Mouse (Mus musculus): ENCODE results near the gene Phf20. TPM values are rescaled to one million over a fixed set of nuclear protein-coding genes. Genes with fewer than 3 reads are reported as not detected.

The Phf20 gene
- polyA plus RNA-seq, 1 experiment from 2014 or later: 51.6 TPM

DNA sequence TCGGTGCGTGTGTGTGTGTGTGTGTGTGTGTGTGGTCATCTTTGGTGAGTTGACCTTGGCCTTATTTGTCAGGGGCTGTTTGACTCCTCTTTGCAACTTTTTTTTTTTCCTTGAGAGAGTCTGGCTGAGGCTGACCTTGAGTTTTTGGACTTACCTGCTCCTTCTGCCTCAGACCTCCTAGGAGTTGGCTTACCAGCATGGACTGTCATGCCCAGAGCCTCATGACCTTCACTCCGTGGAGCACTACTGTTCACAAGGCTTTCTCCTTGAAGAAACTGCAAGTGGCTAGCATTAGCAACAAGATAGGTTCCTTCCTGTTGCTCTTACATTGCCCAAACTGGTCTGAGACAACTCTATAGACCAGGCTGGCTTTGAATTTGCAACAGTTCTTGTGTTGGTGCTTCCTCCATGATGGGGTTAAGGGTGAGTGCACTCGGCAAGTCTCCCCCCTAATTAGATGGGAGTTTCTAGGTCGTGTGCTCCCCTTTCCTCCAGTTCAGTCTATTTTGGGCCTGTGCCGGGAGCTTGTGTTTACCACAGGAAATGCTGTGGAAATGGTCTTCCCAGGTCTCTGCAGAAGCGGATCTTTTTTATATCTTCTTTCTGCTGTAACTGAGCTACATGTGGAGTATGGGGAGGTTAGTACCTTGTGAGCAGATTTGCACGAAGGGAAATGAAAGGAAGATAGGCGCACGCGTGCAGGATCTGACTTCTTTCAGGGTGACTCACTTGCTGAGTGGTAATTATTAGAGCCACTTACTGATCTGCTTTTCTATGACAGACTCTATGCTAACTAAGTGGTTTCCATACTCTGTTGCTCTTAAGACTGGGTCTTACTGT lies 61.9 kb downstream of the Phf20 start:
- Histone ChIP-seq H3K4me3 (no peak overlapping the region), H3K36me3 (peaks cover 71% of the 10 kb centered on the region), H3K27me3 (ENCODE audit: insufficient read depth, poor library complexity, severe bottlenecking) (no peaks in the 10 kb centered on the region), H3K9me3 (no peaks in the 10 kb centered on the region), H3K27ac (peak overlapping the region; percentile 52; the same call in 1 of the 2 replicates), H3K4me1 (peaks cover 21% of the 10 kb centered on the region; the same call in 1 of the 2 replicates)
- 64% methylated on average over 11 of the region's 11 CpGs for WGBS
- DNase-seq (ENCODE audit: low spot score): no peak

- no peaks in the 10 kb centered on the region for H3K27me3 ChIP-seq (ENCODE audit: insufficient read depth, poor library complexity, severe bottlenecking)
- H3K36me3 ChIP-seq: peaks cover 54% of the 10 kb centered on the region
- no peaks in the 10 kb centered on the region for H3K9me3 ChIP-seq
- DNase-seq (ENCODE audit: low spot score): no peak
- peaks cover 21% of the 10 kb centered on the region; the same call in 1 of the 2 replicates for H3K4me1 ChIP-seq
- H3K4me3 ChIP-seq: no peak overlapping the region
- no peak overlapping the region for H3K27ac ChIP-seq
- 88% methylated on average over 2 of the region's 2 CpGs for WGBS
Measured at GRCm38 (mm10) chr2:156260968-156261367, 64.7 kb downstream of the Phf20 start.

- Histone ChIP-seq H3K36me3 (peaks cover 60% of the 10 kb centered on the region), H3K27me3 (ENCODE audit: insufficient read depth, poor library complexity, severe bottlenecking) (no peaks in the 10 kb centered on the region), H3K9me3 (no peaks in the 10 kb centered on the region), H3K4me1 (peaks cover 5% of the 10 kb centered on the region; the same call in 1 of the 2 replicates), H3K27ac (no peak overlapping the region), H3K4me3 (no peak overlapping the region)
- WGBS: 80% methylated on average over 4 of the region's 4 CpGs
- no peak for DNase-seq (ENCODE audit: low spot score)
Measured at GRCm38 (mm10) chr2:156263204-156263893, 67.1 kb downstream of the Phf20 start.

DNA sequence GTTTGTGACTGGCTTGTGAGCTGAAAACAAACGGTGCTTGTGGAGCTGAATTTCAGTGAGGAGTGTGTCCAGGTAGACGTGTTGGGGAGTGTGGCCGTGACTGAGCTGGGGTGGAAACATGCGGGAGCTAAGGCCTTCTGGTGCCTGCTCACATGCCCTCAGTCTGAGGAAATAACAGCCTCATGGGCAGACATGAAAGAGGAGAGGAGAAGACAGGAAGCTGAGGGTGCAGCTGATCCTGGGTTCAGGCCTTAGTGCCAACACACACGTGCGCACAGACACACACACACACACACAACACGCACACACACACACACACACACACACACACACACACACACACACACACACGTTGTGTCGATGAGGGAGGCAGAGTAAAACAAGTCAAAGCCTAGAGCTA lies 71.4 kb downstream of the Phf20 start:
- WGBS: 96% methylated on average over 9 of the region's 9 CpGs
- H3K27ac ChIP-seq: no peak overlapping the region
- peaks cover 43% of the 10 kb centered on the region for H3K36me3 ChIP-seq
- H3K4me1 ChIP-seq: no peaks in the 10 kb centered on the region
- DNase-seq (ENCODE audit: low spot score): no peak
- H3K27me3 ChIP-seq (ENCODE audit: insufficient read depth, poor library complexity, severe bottlenecking): no peaks in the 10 kb centered on the region
- H3K4me3 ChIP-seq: no peak overlapping the region
- no peaks in the 10 kb centered on the region for H3K9me3 ChIP-seq

DNA sequence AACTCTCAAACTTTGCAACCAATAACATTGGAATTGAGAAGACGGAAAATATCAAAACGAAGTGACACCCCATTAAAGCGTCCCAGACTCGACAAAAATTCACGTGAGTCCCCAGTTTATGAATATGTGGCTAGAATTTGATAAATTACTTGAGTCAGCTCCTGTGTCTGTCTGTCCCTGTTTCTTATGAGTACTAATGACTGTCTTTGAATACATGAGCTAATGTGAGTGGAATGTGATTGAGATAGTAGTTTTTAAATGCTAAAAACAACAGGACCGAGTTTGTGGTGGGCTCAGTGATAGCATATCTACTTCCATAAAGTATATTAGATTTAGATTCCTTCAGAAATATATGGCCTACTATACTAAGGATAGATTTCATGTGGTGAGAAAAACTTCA lies 76.3 kb downstream of the Phf20 start:
- H3K9me3 ChIP-seq: no peaks in the 10 kb centered on the region
- H3K4me3 ChIP-seq: no peak overlapping the region
- no peaks in the 10 kb centered on the region for H3K27me3 ChIP-seq (ENCODE audit: insufficient read depth, poor library complexity, severe bottlenecking)
- H3K36me3 ChIP-seq: peaks cover 46% of the 10 kb centered on the region
- H3K4me1 ChIP-seq: no peaks in the 10 kb centered on the region
- no peak for DNase-seq (ENCODE audit: low spot score)
- H3K27ac ChIP-seq: no peak overlapping the region
- WGBS: 84% methylated on average over 6 of the region's 6 CpGs

GRCm38 (mm10) chr2:156278226-156279017 lies 82.2 kb downstream of the Phf20 start:
- 26% methylated on average over 4 of the region's 4 CpGs for WGBS
- no peaks in the 10 kb centered on the region for H3K27me3 ChIP-seq (ENCODE audit: insufficient read depth, poor library complexity, severe bottlenecking)
- H3K4me3 ChIP-seq: no peak overlapping the region
- peaks cover 9% of the 10 kb centered on the region for H3K4me1 ChIP-seq
- peak overlapping the region; percentile 49; the same call in 1 of the 2 replicates for H3K27ac ChIP-seq
- no peaks in the 10 kb centered on the region for H3K9me3 ChIP-seq
- peaks cover 43% of the 10 kb centered on the region for H3K36me3 ChIP-seq
- peak; percentile 91 for DNase-seq (ENCODE audit: low spot score)

GRCm38 (mm10) chr2:156281227-156281626 lies 85.0 kb downstream of the Phf20 start:
- peaks cover 9% of the 10 kb centered on the region for H3K4me1 ChIP-seq
- H3K36me3 ChIP-seq: peaks cover 39% of the 10 kb centered on the region

GRCm38 (mm10) chr2:156285161-156285560 lies 88.9 kb downstream of the Phf20 start:
- 62% methylated on average over 2 of the region's 2 CpGs for WGBS
- Histone ChIP-seq H3K36me3 (peaks cover 47% of the 10 kb centered on the region), H3K27ac (no peak overlapping the region), H3K4me3 (no peak overlapping the region), H3K9me3 (no peaks in the 10 kb centered on the region), H3K4me1 (peaks cover 7% of the 10 kb centered on the region; the same call in 1 of the 2 replicates), H3K27me3 (ENCODE audit: insufficient read depth, poor library complexity, severe bottlenecking) (no peaks in the 10 kb centered on the region)
- no peak for DNase-seq (ENCODE audit: low spot score)

More at GRCm38 (mm10) chr2:156281227-156281626, 85.0 kb downstream of the Phf20 start:
- Histone ChIP-seq H3K4me3 (no peak overlapping the region), H3K27ac (no peak overlapping the region), H3K9me3 (no peaks in the 10 kb centered on the region), H3K27me3 (ENCODE audit: insufficient read depth, poor library complexity, severe bottlenecking) (no peaks in the 10 kb centered on the region)
- 72% methylated on average over 4 of the region's 4 CpGs for WGBS
- DNase-seq (ENCODE audit: low spot score): no peak

- no peak overlapping the region for H3K27ac ChIP-seq
- H3K36me3 ChIP-seq: peaks cover 53% of the 10 kb centered on the region
- no peak for DNase-seq (ENCODE audit: low spot score)
- H3K27me3 ChIP-seq (ENCODE audit: insufficient read depth, poor library complexity, severe bottlenecking): no peaks in the 10 kb centered on the region
- peaks cover 7% of the 10 kb centered on the region; the same call in 1 of the 2 replicates for H3K4me1 ChIP-seq
- WGBS: 93% methylated on average over 4 of the region's 4 CpGs
- H3K4me3 ChIP-seq: no peak overlapping the region
- no peaks in the 10 kb centered on the region for H3K9me3 ChIP-seq
Measured at GRCm38 (mm10) chr2:156286733-156287132, 90.5 kb downstream of the Phf20 start.

DNA sequence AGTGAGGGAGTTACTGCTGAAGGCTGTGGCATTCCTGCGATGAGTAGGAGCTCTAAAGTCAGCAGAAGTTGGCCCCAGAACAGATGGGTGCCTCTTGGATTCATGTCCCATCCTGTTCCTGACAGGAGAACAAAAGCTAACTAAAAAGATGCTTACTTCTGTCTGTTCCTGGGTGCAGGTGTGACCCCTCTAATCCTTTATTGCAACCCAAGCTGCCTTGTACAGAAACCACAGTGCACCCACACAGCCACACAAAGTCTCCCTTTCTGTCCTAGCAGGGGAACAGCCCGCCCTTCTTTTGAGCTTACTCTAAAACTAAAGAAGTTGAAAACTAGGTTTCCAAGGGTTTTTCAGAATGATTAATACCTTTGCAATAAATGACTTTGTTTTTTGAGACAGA lies 92.0 kb downstream of the Phf20 start:
- DNase-seq (ENCODE audit: low spot score): no peak
- Histone ChIP-seq H3K9me3 (no peaks in the 10 kb centered on the region), H3K27ac (no peak overlapping the region), H3K27me3 (ENCODE audit: insufficient read depth, poor library complexity, severe bottlenecking) (no peaks in the 10 kb centered on the region), H3K4me3 (no peak overlapping the region), H3K4me1 (peaks cover 7% of the 10 kb centered on the region; the same call in 1 of the 2 replicates), H3K36me3 (peaks cover 56% of the 10 kb centered on the region)
- WGBS: 86% methylated on average over 2 of the region's 2 CpGs

DNA sequence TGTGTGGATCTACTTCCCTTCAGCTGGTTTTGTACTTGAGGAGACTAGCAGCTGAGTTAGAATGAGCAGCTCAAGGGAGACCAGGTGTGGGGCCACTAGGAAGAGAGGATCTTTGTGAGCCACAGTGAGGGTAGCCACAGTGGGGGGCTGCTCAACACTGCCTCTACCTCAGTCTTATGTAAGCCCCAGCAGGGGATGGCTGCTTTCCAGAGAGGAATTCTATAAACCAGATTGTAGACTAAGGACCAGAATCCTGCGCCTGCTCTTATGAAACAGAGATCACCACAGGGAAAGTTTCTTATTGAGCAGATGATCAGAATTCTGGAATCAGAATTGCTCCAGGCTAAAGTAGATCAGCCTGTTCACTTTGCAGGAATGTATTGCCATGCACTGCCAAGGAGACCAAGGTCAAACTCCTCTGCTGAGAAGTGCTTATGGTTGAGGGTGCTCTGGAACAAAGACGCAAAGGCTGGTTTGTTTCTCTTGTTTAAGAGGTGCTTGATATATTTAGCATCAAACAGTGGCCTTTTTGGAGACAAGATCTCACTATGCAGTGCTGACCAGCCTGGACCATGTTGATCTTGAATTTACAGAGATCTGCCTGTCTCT lies 93.4 kb downstream of the Phf20 start:
- DNase-seq (ENCODE audit: low spot score): no peak
- Histone ChIP-seq H3K27ac (peak overlapping the region; percentile 76), H3K4me1 (peaks cover 7% of the 10 kb centered on the region; the same call in 1 of the 2 replicates), H3K9me3 (no peaks in the 10 kb centered on the region), H3K36me3 (peaks cover 65% of the 10 kb centered on the region), H3K4me3 (no peak overlapping the region), H3K27me3 (ENCODE audit: insufficient read depth, poor library complexity, severe bottlenecking) (no peaks in the 10 kb centered on the region)
- 74% methylated on average over 2 of the region's 2 CpGs for WGBS

- DNase-seq (ENCODE audit: low spot score): no peak
- Histone ChIP-seq H3K4me3 (no peak overlapping the region), H3K27me3 (ENCODE audit: insufficient read depth, poor library complexity, severe bottlenecking) (no peaks in the 10 kb centered on the region), H3K9me3 (no peaks in the 10 kb centered on the region), H3K4me1 (peaks cover 7% of the 10 kb centered on the region; the same call in 1 of the 2 replicates), H3K27ac (no peak overlapping the region), H3K36me3 (peaks cover 73% of the 10 kb centered on the region)
- 68% methylated on average over 1 of the region's 1 CpGs for WGBS
Measured at GRCm38 (mm10) chr2:156291998-156292397, 95.7 kb downstream of the Phf20 start.

All from heart, embryonic 10.5 days (tissue).